Mouse (Mus musculus): ENCODE results near the gene Rnf207. TPM values are rescaled to one million over a fixed set of nuclear protein-coding genes. Genes with fewer than 3 reads are reported as not detected.

The Rnf207 gene
- polyA plus RNA-seq, 1 experiment, result 0.81 TPM

DNA sequence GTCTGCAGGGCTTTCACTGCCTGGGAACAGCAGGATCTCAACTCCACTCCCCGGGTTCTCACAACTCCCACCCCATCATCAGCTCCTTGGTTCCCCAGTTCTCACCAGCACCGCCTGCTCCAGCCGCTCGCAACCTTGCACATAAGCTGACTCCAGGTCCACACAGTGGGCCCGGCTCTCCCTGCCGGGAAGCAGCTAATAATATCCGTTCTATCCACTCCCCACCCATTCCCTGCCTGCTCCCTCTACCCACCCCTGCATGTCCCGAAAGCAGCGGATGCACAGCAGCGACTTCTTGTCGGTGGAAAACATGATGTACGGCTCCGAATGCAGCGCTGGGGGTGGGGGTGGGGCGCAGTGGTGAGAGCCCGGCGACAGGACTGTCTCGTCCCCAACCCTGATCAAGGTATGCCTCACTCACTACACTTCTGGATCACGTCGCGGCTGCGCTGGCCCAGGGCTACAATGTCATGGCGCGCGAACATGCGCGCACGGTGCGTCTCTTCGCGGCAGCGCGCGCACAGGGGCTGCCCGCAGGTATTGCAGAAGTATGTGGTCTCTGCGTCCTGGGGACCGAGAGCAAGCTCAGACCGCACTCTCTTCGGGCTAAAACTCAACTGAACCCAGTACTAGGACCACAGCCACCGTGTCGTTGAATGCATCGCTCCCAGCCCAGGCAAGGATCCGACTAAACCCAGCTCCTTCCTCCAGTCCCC is 3.1 kb downstream of the Rnf207 start:
- no peak overlapping the region for H3K27ac ChIP-seq (ENCODE audit: insufficient read depth, low read length)

DNA sequence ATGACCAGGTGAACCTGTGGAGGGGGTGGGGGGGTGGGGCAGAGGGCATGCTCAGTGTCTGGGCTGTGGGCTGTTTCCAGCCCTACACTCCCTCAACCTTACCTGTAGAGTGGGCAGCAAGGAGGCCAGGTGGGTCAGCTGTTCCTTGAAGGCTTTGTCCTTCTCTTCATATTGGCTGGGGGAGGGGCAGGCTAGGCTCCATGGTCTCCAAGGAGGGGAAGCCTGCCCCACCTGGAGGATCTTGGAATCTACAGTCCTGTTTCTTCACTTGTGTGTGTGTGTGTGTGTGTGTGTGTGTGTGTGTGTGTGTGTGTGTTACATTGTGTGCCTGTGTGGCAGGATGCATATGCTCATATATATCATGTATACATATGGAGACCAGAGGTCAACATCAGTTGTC is 4.9 kb downstream of the Rnf207 start:
- no peak overlapping the region for H3K4me3 ChIP-seq (ENCODE audit: insufficient read depth, low read length)

More for the DNA sequence above, 3.1 kb downstream of the Rnf207 start:
- H3K4me1 ChIP-seq (ENCODE audit: control insufficient read depth, insufficient read depth, low read length), result no peaks in the 10 kb centered on the region
- no peak overlapping the region for H3K4me3 ChIP-seq (ENCODE audit: insufficient read depth, low read length)
- TF ChIP-seq POLR2A (IDR thresholded peaks at IDR 0.05; ENCODE audit: low read depth, low read length) (no peak), CTCF (IDR thresholded peaks at IDR 0.05; ENCODE audit: borderline replicate concordance, insufficient read depth, low read length) (no peak)

DNA sequence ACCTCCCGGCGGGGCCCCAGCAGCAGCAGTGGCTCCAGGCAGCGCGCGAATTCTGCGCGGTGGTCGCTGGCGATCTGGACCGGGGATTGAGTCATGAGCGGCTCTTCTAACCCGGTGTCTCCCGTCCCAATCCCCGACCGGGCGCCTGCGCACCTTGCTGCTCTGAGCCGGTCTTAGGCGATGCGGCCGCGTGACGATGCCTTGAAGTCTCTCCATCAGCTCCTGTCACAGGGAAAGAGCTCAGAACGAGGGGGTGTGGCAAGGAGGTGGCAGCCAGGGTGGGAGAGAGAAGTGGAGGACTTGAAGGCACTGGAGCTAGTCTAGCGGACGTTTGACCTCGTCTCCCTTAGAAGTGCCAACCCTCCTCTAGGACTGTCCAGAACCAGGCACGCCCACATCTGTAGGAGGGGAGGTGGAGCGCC is 5.6 kb downstream of the Rnf207 start:
- Histone ChIP-seq H3K27ac (ENCODE audit: insufficient read depth, low read length) (no peak overlapping the region), H3K4me3 (ENCODE audit: insufficient read depth, low read length) (peak overlapping the region; percentile 37), H3K4me1 (ENCODE audit: control insufficient read depth, insufficient read depth, low read length) (no peaks in the 10 kb centered on the region)
- TF ChIP-seq CTCF (IDR thresholded peaks at IDR 0.05; ENCODE audit: borderline replicate concordance, insufficient read depth, low read length), result no peak
- TF ChIP-seq POLR2A (IDR thresholded peaks at IDR 0.05; ENCODE audit: low read depth, low read length), result 0 out of 2 replicates have a peak, but pooled peaks have one; percentile 34

More for the DNA sequence above, 4.9 kb downstream of the Rnf207 start:
- Histone ChIP-seq H3K27ac (ENCODE audit: insufficient read depth, low read length) (no peak overlapping the region), H3K4me1 (ENCODE audit: control insufficient read depth, insufficient read depth, low read length) (no peaks in the 10 kb centered on the region)
- TF ChIP-seq POLR2A (IDR thresholded peaks at IDR 0.05; ENCODE audit: low read depth, low read length), result no peak
- no peak for TF ChIP-seq CTCF (IDR thresholded peaks at IDR 0.05; ENCODE audit: borderline replicate concordance, insufficient read depth, low read length)

DNA sequence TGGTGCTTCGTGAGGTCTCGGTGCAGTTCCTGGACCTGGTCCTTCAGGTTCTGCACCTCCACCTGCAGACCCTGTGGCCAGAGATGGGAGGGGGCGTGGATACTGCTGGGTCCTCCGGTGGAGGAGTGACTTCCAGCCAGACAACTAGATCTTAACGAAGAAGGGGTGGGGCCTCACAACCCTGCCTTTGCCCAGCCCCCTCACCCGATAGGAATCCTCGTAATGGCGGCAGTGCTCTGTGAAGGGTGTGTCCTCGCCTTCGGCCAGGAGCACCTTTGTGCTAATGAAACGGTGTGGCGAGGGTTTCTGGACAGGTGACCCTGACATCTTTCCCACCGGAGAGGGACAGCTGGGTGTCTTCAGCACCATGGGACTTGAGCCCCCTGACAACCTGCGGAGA is 6.6 kb downstream of the Rnf207 start:
- Histone ChIP-seq H3K27ac (ENCODE audit: insufficient read depth, low read length) (no peak overlapping the region), H3K4me1 (ENCODE audit: control insufficient read depth, insufficient read depth, low read length) (no peaks in the 10 kb centered on the region), H3K4me3 (ENCODE audit: insufficient read depth, low read length) (no peak overlapping the region)
- TF ChIP-seq POLR2A (IDR thresholded peaks at IDR 0.05; ENCODE audit: low read depth, low read length) (no peak), CTCF (IDR thresholded peaks at IDR 0.05; ENCODE audit: borderline replicate concordance, insufficient read depth, low read length) (no peak)

DNA sequence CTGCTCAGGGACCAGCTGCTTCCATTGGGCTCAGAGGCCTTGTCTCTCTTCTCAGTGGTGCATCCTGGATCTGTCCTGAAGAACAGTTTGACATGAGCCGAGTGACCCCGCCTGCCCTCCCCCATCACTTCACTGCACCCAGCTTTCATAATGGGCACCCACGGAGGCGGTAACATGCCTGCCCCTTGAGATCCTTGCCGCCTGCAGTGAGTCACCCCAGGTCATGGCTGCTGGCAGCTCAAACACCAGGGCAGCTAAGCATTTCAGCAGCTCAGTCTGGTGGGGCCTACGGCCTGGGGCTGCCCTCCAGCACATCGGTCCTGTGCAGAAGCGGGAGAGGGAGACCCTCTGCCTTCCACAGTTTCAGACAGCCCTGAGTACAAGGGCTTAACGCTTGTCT is 11.3 kb downstream of the Rnf207 start:
- H3K27ac ChIP-seq (ENCODE audit: insufficient read depth, low read length), result no peak overlapping the region
- no peak for TF ChIP-seq CTCF (IDR thresholded peaks at IDR 0.05; ENCODE audit: borderline replicate concordance, insufficient read depth, low read length)
- TF ChIP-seq POLR2A (IDR thresholded peaks at IDR 0.05; ENCODE audit: low read depth, low read length), result no peak
- no peak overlapping the region for H3K4me3 ChIP-seq (ENCODE audit: insufficient read depth, low read length)
- no peaks in the 10 kb centered on the region for H3K4me1 ChIP-seq (ENCODE audit: control insufficient read depth, insufficient read depth, low read length)

DNA sequence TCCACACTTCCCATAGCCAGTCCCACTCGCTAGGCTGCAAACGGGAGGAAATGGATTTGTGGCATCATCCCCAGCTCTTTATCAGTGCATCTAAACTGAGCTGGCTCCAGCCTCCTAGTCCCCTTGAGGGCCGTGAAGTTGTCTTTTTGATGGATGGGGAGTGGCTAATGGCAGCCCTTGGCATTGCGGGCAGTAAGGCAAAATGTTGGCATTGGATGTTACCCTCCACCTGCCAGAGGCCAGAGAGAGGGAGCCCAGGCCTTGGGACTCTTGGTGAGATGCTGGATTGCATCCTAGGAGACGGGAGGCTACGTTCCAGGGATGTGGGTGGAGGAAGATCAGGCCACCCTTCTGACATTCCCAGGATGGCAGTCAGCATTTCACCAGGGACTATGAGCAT is 12.8 kb downstream of the Rnf207 start:
- Histone ChIP-seq H3K27ac (ENCODE audit: insufficient read depth, low read length) (no peak overlapping the region), H3K4me3 (ENCODE audit: insufficient read depth, low read length) (no peak overlapping the region), H3K4me1 (ENCODE audit: control insufficient read depth, insufficient read depth, low read length) (no peaks in the 10 kb centered on the region)
- TF ChIP-seq POLR2A (IDR thresholded peaks at IDR 0.05; ENCODE audit: low read depth, low read length) (no peak), CTCF (IDR thresholded peaks at IDR 0.05; ENCODE audit: borderline replicate concordance, insufficient read depth, low read length) (no peak)

DNA sequence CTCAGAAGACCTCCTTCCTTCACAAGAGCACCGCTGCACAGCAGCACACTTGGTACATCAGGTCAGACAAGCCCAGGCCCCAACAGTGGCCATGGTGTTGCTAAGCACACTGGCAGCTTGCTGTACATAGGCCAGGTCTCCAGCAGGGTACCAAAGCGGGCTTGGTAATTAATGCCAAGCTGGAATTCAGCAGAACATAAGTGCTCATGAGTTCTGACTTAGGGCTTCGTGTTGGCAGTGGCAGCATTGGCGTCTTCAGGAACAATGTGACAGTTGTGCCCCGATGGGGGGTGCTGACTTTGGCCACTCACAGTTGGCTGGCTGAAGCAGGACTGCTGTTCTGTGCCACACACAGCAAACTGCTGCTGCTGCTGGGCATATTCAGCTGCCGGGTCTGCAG is 14.1 kb downstream of the Rnf207 start:
- no peaks in the 10 kb centered on the region for H3K4me1 ChIP-seq (ENCODE audit: control insufficient read depth, insufficient read depth, low read length)
- TF ChIP-seq CTCF (IDR thresholded peaks at IDR 0.05; ENCODE audit: borderline replicate concordance, insufficient read depth, low read length) (no peak), POLR2A (IDR thresholded peaks at IDR 0.05; ENCODE audit: low read depth, low read length) (no peak)

DNA sequence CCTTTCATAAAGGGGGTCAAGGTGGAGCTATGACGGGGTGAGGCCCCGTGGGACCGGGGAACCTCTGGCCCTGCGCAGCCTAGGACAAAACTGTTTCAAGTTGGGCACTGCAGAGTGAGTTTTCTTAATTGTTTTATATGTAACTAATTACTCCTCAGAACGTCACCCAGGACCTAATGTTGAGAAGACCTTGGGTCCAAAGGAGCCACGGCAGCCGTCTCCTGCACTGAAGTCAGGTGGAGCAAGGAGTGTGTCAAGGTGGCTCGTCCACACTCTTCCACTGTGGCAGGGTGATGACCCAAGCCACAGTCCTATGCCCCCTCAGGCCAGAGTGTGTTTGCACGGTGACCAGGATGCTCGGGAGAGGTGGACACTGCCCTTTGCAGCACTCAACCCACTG is 15.6 kb downstream of the Rnf207 start:
- Histone ChIP-seq H3K27ac (ENCODE audit: insufficient read depth, low read length) (no peak overlapping the region), H3K4me3 (ENCODE audit: insufficient read depth, low read length) (no peak overlapping the region), H3K4me1 (ENCODE audit: control insufficient read depth, insufficient read depth, low read length) (0 out of 2 replicates have a peak, but pooled peaks cover 3% of the 10 kb centered on the region)
- no peak for TF ChIP-seq POLR2A (IDR thresholded peaks at IDR 0.05; ENCODE audit: low read depth, low read length)
- TF ChIP-seq CTCF (IDR thresholded peaks at IDR 0.05; ENCODE audit: borderline replicate concordance, insufficient read depth, low read length), result no peak

More for the DNA sequence above, 14.1 kb downstream of the Rnf207 start:
- Histone ChIP-seq H3K4me3 (ENCODE audit: insufficient read depth, low read length) (no peak overlapping the region), H3K27ac (ENCODE audit: insufficient read depth, low read length) (no peak overlapping the region)

DNA sequence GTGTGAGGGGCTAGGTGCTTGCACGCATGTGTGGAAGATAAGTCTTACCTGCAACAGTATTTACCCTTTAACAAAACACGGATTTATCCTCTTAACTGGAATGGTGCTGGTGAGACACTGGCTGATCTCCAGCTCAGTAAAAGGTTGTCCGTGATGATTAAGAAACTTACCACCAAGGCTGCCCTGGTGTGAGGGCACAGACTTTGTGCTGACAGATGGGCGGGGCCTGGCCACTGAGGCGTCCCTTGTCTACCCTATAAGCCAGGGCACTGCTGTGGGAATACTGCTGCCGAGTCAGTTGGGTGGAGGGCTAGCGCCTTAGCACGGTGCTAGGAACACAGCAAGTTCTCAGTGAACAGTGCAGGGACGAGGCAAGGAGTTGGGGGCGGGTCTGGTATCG is 16.8 kb downstream of the Rnf207 start:
- TF ChIP-seq CTCF (IDR thresholded peaks at IDR 0.05; ENCODE audit: borderline replicate concordance, insufficient read depth, low read length) (no peak), POLR2A (IDR thresholded peaks at IDR 0.05; ENCODE audit: low read depth, low read length) (no peak)
- Histone ChIP-seq H3K4me3 (ENCODE audit: insufficient read depth, low read length) (no peak overlapping the region), H3K27ac (ENCODE audit: insufficient read depth, low read length) (no peak overlapping the region), H3K4me1 (ENCODE audit: control insufficient read depth, insufficient read depth, low read length) (0 out of 2 replicates have a peak, but pooled peaks cover 3% of the 10 kb centered on the region)

DNA sequence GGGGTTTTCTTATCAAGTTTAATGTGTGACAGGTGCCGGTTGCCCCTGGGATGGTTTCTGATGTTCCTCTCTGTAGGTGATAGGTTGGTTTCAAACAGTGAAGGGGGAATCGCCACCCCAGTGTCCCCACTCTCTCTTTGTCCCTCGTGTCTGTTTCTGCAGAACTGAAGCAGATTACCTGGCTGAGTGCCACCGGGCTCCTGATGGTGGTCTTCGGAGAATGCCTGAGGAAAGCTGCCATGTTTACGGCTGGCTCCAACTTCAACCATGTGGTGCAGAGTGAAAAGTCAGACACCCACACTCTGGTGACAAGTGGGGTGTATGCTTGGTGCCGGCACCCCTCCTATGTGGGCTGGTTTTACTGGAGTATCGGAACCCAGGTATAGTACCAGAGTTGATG is 18.4 kb downstream of the Rnf207 start:
- TF ChIP-seq POLR2A (IDR thresholded peaks at IDR 0.05; ENCODE audit: low read depth, low read length), result no peak
- TF ChIP-seq CTCF (IDR thresholded peaks at IDR 0.05; ENCODE audit: borderline replicate concordance, insufficient read depth, low read length), result no peak
- Histone ChIP-seq H3K27ac (ENCODE audit: insufficient read depth, low read length) (no peak overlapping the region), H3K4me1 (ENCODE audit: control insufficient read depth, insufficient read depth, low read length) (0 out of 2 replicates have a peak, but pooled peaks cover 3% of the 10 kb centered on the region), H3K4me3 (ENCODE audit: insufficient read depth, low read length) (no peak overlapping the region)
